Mouse (Mus musculus) urinary bladder, postnatal 10 days (tissue): Measurements from ENCODE around the gene Dnase1.
"Not testable (repeated sequence)": the region's sequence is repeated elsewhere in the genome, so short reads cannot be mapped to it uniquely, and the experiment has no call there.

ENCODE experiments used
- DNase-seq: peaks from one replicate; pipeline ENCODE4 v3.0.0; 2022; ENCODE audit warnings: low spot score

Dnase1 gene

GRCm38 (mm10) chr16:4045524-4045923 is 8.8 kb downstream of the Dnase1 start:
- DNase-seq: no peak

- no peak for DNase-seq
Measured at GRCm38 (mm10) chr16:4052601-4053000, 15.9 kb downstream of the Dnase1 start.

GRCm38 (mm10) chr16:4053811-4054210 is 17.1 kb downstream of the Dnase1 start:
- no peak for DNase-seq

- DNase-seq: no peak
Measured at GRCm38 (mm10) chr16:4064945-4065344, 28.2 kb downstream of the Dnase1 start.

- DNase-seq: no peak
Measured at GRCm38 (mm10) chr16:4068588-4068987, 31.8 kb downstream of the Dnase1 start.

GRCm38 (mm10) chr16:4074297-4074696 is 37.6 kb downstream of the Dnase1 start:
- DNase-seq: no peak

GRCm38 (mm10) chr16:4074836-4075235 is 38.1 kb downstream of the Dnase1 start:
- DNase-seq: no peak

- DNase-seq: peak; percentile 84
Measured at GRCm38 (mm10) chr16:4077384-4078061, 40.8 kb downstream of the Dnase1 start, which contains the start of gene Trap1. Gene Trap1, minus strand, starts transcription at chr16:4077827.

- not testable (repeated sequence) for DNase-seq
Measured at GRCm38 (mm10) chr16:4078302-4078701, 41.6 kb downstream of the Dnase1 start.

- DNase-seq: no peak
Measured at GRCm38 (mm10) chr16:4079656-4080055, 42.9 kb downstream of the Dnase1 start.

- not testable (repeated sequence) for DNase-seq
Measured at GRCm38 (mm10) chr16:4080419-4080818, 43.7 kb downstream of the Dnase1 start.

- no peak for DNase-seq
Measured at GRCm38 (mm10) chr16:4085051-4085450, 48.3 kb downstream of the Dnase1 start.

GRCm38 (mm10) chr16:4085851-4086387 is 49.2 kb downstream of the Dnase1 start:
- no peak for DNase-seq

GRCm38 (mm10) chr16:4087214-4087913 is 50.6 kb downstream of the Dnase1 start:
- no peak for DNase-seq
